Mouse (Mus musculus): ENCODE data around the gene Pygo1. TPM values are rescaled to one million over a fixed set of nuclear protein-coding genes. Genes with fewer than 3 reads are reported as not detected.
A peak's percentile ranks its signal among the peaks of the same experiment; 100 is the strongest.

Pygo1 gene
- polyA plus RNA-seq, 1 experiment from 2014 or later, result 11.9 TPM

DNA sequence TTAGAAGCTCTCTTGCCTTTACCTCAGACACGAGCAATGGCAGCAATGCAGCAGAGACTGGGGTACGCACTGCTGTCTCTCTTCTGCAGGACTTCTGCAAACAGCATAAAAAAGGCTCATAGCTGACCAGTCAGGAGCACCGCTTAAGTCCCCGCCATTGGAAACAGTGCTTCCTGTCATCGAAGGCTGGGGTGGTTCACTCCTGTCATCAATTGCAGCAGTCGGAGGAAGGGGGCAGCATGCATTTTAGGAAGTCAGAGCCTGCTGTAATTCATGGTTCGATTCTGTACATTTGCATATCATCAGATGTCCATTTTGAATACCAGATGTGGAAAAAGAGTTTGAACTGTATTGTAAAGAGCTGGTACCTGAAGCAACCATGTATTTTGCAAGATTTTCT lies 9.7 kb upstream of the Pygo1 start:
- no peaks in the 10 kb centered on the region for H3K27me3 ChIP-seq (ENCODE audit: control insufficient read depth, insufficient read depth, low read length)
- ATAC-seq (ENCODE audit: insufficient read depth, low FRiP score, low TSS enrichment) (no peak), DNase-seq (ENCODE audit: low spot score) (no peak)
- 84% methylated on average over 7 of the region's 7 CpGs for WGBS
- no peak overlapping the region for H3K9ac ChIP-seq (ENCODE audit: low read length)
- no peak overlapping the region for H3K27ac ChIP-seq (ENCODE audit: low read depth, low read length)
- H3K4me1 ChIP-seq (ENCODE audit: control insufficient read depth, insufficient read depth, low read length), result no peaks in the 10 kb centered on the region
- no peak overlapping the region for H3K4me3 ChIP-seq (ENCODE audit: low read depth, low read length)
- no peaks in the 10 kb centered on the region for H3K36me3 ChIP-seq (ENCODE audit: control insufficient read depth, insufficient read depth, low read length)
- H3K4me2 ChIP-seq (ENCODE audit: low read depth), result no peak overlapping the region
- H3K9me3 ChIP-seq (ENCODE audit: control insufficient read depth, low read length), result no peaks in the 10 kb centered on the region

DNA sequence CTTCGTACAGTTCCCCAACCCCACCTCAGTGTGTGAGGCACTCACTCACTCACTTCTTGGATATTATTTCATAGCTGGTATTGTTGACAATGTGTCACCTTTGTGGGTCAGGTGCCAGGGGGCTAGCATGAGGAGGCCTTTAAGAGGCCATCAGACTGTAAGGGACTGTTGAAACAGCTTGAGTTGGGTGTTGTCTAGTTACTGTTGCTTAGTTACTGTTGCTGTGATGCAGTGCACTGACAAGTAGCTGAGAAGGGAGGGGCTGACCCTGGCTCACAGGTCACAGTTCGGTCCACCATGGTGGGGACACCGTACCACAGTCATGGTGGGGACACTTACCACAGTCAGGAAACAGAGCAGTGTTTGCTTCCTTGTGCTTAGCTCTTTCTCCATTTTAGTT lies 2.4 kb upstream of the Pygo1 start:
- Histone ChIP-seq H3K36me3 (ENCODE audit: control insufficient read depth, insufficient read depth, low read length) (no peaks in the 10 kb centered on the region; the same call in 1 of the 2 replicates), H3K4me3 (ENCODE audit: low read depth, low read length) (no peak overlapping the region), H3K27ac (ENCODE audit: low read depth, low read length) (no peak overlapping the region), H3K9me3 (ENCODE audit: control insufficient read depth, low read length) (no peaks in the 10 kb centered on the region), H3K9ac (ENCODE audit: low read length) (no peak overlapping the region), H3K4me1 (ENCODE audit: control insufficient read depth, insufficient read depth, low read length) (peaks cover 5% of the 10 kb centered on the region), H3K27me3 (ENCODE audit: control insufficient read depth, insufficient read depth, low read length) (no peaks in the 10 kb centered on the region), H3K4me2 (ENCODE audit: low read depth) (no peak overlapping the region)
- ATAC-seq (ENCODE audit: insufficient read depth, low FRiP score, low TSS enrichment), result no peak
- no peak for DNase-seq (ENCODE audit: low spot score)
- WGBS, result 78% methylated on average over 3 of the region's 3 CpGs

GRCm38 (mm10) chr9:72925935-72926258 lies 452 bp downstream of the Pygo1 start:
- no peaks in the 10 kb centered on the region; the same call in 1 of the 2 replicates for H3K36me3 ChIP-seq (ENCODE audit: control insufficient read depth, insufficient read depth, low read length)
- DNase-seq (ENCODE audit: low spot score) (no peak), ATAC-seq (ENCODE audit: insufficient read depth, low FRiP score, low TSS enrichment) (peak; percentile 68)
- H3K4me3 ChIP-seq (ENCODE audit: low read depth, low read length), result peak overlapping the region; percentile 82
- no peaks in the 10 kb centered on the region for H3K27me3 ChIP-seq (ENCODE audit: control insufficient read depth, insufficient read depth, low read length)
- peak overlapping the region; percentile 76 for H3K27ac ChIP-seq (ENCODE audit: low read depth, low read length)
- peaks cover 5% of the 10 kb centered on the region for H3K4me1 ChIP-seq (ENCODE audit: control insufficient read depth, insufficient read depth, low read length)
- H3K4me2 ChIP-seq (ENCODE audit: low read depth), result peak overlapping the region; percentile 97
- H3K9ac ChIP-seq (ENCODE audit: low read length), result peak overlapping the region; percentile 95
- WGBS, result 2% methylated on average over 20 of the region's 20 CpGs
- H3K9me3 ChIP-seq (ENCODE audit: control insufficient read depth, low read length), result no peaks in the 10 kb centered on the region

DNA sequence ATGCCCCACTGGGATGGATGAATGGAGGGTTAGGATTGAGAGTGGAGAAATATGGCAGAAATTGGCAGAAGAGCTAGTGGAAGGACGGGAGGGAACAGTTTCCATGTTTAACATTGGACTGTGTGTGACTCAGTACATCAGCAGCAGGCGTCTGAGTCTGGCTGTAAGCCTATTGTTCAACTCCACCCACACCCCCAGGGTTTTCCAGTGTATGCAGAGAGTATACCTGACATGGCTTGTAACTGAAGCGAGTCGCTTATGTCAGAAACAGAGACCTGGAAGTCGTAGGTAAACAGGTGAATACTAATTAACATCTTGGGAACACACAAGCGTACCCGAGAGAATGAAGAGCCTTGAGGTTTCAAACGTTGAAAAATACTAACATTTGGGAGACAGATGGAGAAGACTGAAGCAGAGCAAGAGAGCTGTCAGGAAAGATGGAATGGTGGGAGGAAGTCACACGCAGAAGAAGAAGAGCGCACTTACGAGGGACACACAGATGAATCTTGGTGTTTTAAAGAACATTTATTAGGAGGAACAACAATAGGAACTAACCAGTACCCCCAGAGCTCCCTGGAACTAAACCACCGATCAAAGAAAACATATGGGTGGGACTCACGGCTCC lies 5.8 kb downstream of the Pygo1 start:
- no peak overlapping the region for H3K4me3 ChIP-seq (ENCODE audit: low read depth, low read length)
- H3K4me2 ChIP-seq (ENCODE audit: low read depth), result no peak overlapping the region
- DNase-seq (ENCODE audit: low spot score) (no peak), ATAC-seq (ENCODE audit: insufficient read depth, low FRiP score, low TSS enrichment) (no peak)
- 85% methylated on average over 13 of the region's 13 CpGs for WGBS
- H3K27me3 ChIP-seq (ENCODE audit: control insufficient read depth, insufficient read depth, low read length), result no peaks in the 10 kb centered on the region
- H3K9me3 ChIP-seq (ENCODE audit: control insufficient read depth, low read length), result no peaks in the 10 kb centered on the region
- H3K4me1 ChIP-seq (ENCODE audit: control insufficient read depth, insufficient read depth, low read length), result peaks cover 5% of the 10 kb centered on the region
- H3K36me3 ChIP-seq (ENCODE audit: control insufficient read depth, insufficient read depth, low read length), result no peaks in the 10 kb centered on the region; the same call in 1 of the 2 replicates
- no peak overlapping the region for H3K9ac ChIP-seq (ENCODE audit: low read length)
- no peak overlapping the region for H3K27ac ChIP-seq (ENCODE audit: low read depth, low read length)

- Histone ChIP-seq H3K27me3 (ENCODE audit: control insufficient read depth, insufficient read depth, low read length) (no peaks in the 10 kb centered on the region), H3K4me3 (ENCODE audit: low read depth, low read length) (no peak overlapping the region), H3K4me2 (ENCODE audit: low read depth) (no peak overlapping the region), H3K9me3 (ENCODE audit: control insufficient read depth, low read length) (no peaks in the 10 kb centered on the region), H3K9ac (ENCODE audit: low read length) (no peak overlapping the region), H3K4me1 (ENCODE audit: control insufficient read depth, insufficient read depth, low read length) (no peaks in the 10 kb centered on the region), H3K27ac (ENCODE audit: low read depth, low read length) (no peak overlapping the region), H3K36me3 (ENCODE audit: control insufficient read depth, insufficient read depth, low read length) (no peaks in the 10 kb centered on the region)
- DNase-seq (ENCODE audit: low spot score), result no peak
- no peak for ATAC-seq (ENCODE audit: insufficient read depth, low FRiP score, low TSS enrichment)
- 89% methylated on average over 4 of the region's 4 CpGs for WGBS
These were observed 9.9 kb downstream of the Pygo1 start for GRCm38 (mm10) chr9:72935309-72935708.

DNA sequence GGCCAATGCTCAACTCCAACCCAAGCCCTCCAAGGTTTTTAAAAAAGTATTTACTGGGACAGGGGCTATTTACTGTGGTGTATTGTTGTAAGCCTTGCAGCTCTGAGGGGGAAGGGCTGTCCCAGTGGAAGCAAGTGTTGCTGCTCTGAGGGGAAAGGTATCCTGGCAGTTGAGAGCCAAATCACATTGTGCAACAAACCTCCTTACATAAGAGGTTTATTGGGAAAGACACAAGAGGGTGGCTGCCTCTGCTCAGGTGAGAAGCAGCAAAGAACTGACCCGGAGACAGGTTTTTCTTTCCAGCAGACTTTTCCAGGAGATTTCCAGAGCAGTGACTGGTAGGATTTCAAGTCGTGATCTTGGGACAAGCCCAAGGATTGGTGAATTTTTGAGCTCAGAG lies 10.9 kb downstream of the Pygo1 start:
- no peaks in the 10 kb centered on the region for H3K36me3 ChIP-seq (ENCODE audit: control insufficient read depth, insufficient read depth, low read length)
- H3K9ac ChIP-seq (ENCODE audit: low read length), result no peak overlapping the region
- no peaks in the 10 kb centered on the region for H3K4me1 ChIP-seq (ENCODE audit: control insufficient read depth, insufficient read depth, low read length)
- H3K4me3 ChIP-seq (ENCODE audit: low read depth, low read length), result no peak overlapping the region
- DNase-seq (ENCODE audit: low spot score) (no peak), ATAC-seq (ENCODE audit: insufficient read depth, low FRiP score, low TSS enrichment) (no peak)
- WGBS, result 64% methylated on average over 2 of the region's 2 CpGs
- H3K27ac ChIP-seq (ENCODE audit: low read depth, low read length), result no peak overlapping the region
- H3K4me2 ChIP-seq (ENCODE audit: low read depth), result no peak overlapping the region
- no peaks in the 10 kb centered on the region for H3K27me3 ChIP-seq (ENCODE audit: control insufficient read depth, insufficient read depth, low read length)
- no peaks in the 10 kb centered on the region for H3K9me3 ChIP-seq (ENCODE audit: control insufficient read depth, low read length)

GRCm38 (mm10) chr9:72943424-72943823 lies 18.0 kb downstream of the Pygo1 start:
- no peaks in the 10 kb centered on the region for H3K27me3 ChIP-seq (ENCODE audit: control insufficient read depth, insufficient read depth, low read length)
- no peak for ATAC-seq (ENCODE audit: insufficient read depth, low FRiP score, low TSS enrichment)
- WGBS, result 65% methylated on average over 3 of the region's 3 CpGs
- H3K4me2 ChIP-seq (ENCODE audit: low read depth), result no peak overlapping the region
- H3K4me3 ChIP-seq (ENCODE audit: low read depth, low read length), result no peak overlapping the region
- no peaks in the 10 kb centered on the region for H3K9me3 ChIP-seq (ENCODE audit: control insufficient read depth, low read length)
- no peaks in the 10 kb centered on the region for H3K4me1 ChIP-seq (ENCODE audit: control insufficient read depth, insufficient read depth, low read length)
- no peak for DNase-seq (ENCODE audit: low spot score)
- no peak overlapping the region for H3K27ac ChIP-seq (ENCODE audit: low read depth, low read length)
- H3K36me3 ChIP-seq (ENCODE audit: control insufficient read depth, insufficient read depth, low read length), result peaks cover 16% of the 10 kb centered on the region
- H3K9ac ChIP-seq (ENCODE audit: low read length), result no peak overlapping the region

- no peak overlapping the region for H3K27ac ChIP-seq (ENCODE audit: low read depth, low read length)
- no peak overlapping the region for H3K4me3 ChIP-seq (ENCODE audit: low read depth, low read length)
- ATAC-seq (ENCODE audit: insufficient read depth, low FRiP score, low TSS enrichment) (no peak), DNase-seq (ENCODE audit: low spot score) (no peak)
- H3K4me1 ChIP-seq (ENCODE audit: control insufficient read depth, insufficient read depth, low read length), result no peaks in the 10 kb centered on the region
- H3K4me2 ChIP-seq (ENCODE audit: low read depth), result no peak overlapping the region
- no peak overlapping the region for H3K9ac ChIP-seq (ENCODE audit: low read length)
- H3K27me3 ChIP-seq (ENCODE audit: control insufficient read depth, insufficient read depth, low read length), result no peaks in the 10 kb centered on the region
- H3K9me3 ChIP-seq (ENCODE audit: control insufficient read depth, low read length), result no peaks in the 10 kb centered on the region
- WGBS, result 92% methylated on average over 13 of the region's 13 CpGs
- H3K36me3 ChIP-seq (ENCODE audit: control insufficient read depth, insufficient read depth, low read length), result peaks cover 16% of the 10 kb centered on the region
These were observed 18.8 kb downstream of the Pygo1 start for GRCm38 (mm10) chr9:72944286-72944685.

DNA sequence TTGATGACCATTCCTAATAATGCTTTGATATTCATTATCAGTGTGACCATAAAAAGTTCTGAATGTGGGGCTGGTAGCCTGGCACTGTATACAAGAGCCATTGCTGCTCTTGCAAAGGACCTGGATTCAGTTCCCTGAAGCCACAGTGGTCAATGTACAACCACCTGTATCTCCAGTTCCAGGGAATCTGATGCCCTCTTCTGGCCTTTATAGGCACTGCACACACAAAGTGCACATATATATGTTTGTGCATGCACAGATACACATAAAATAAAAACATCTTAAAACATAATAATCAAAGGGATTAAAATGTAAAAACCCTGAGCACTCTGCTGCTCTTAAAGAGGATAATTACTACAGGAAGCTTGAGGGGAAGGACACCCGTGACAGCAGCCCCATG lies 21.6 kb downstream of the Pygo1 start:
- Histone ChIP-seq H3K4me1 (ENCODE audit: control insufficient read depth, insufficient read depth, low read length) (no peaks in the 10 kb centered on the region), H3K4me3 (ENCODE audit: low read depth, low read length) (no peak overlapping the region), H3K4me2 (ENCODE audit: low read depth) (no peak overlapping the region), H3K9ac (ENCODE audit: low read length) (no peak overlapping the region), H3K27ac (ENCODE audit: low read depth, low read length) (no peak overlapping the region), H3K27me3 (ENCODE audit: control insufficient read depth, insufficient read depth, low read length) (no peaks in the 10 kb centered on the region), H3K36me3 (ENCODE audit: control insufficient read depth, insufficient read depth, low read length) (peaks cover 16% of the 10 kb centered on the region), H3K9me3 (ENCODE audit: control insufficient read depth, low read length) (no peaks in the 10 kb centered on the region)
- 89% methylated on average over 1 of the region's 1 CpGs for WGBS
- no peak for DNase-seq (ENCODE audit: low spot score)
- no peak for ATAC-seq (ENCODE audit: insufficient read depth, low FRiP score, low TSS enrichment)
